Comparison of ENCODE assay signal across 8 mouse cellular contexts in genomic region chr4:150373111-150374109, GRCm38 (mm10).
A peak's percentile ranks its signal among the peaks of the same experiment; 100 is the strongest.
DNase-seq lines count a peak whose midpoint lies in the region; ATAC-seq and TF ChIP-seq lines count a peak whose summit lies in the region.

No protein-coding gene starts in this region.

- no peaks in the 10 kb centered on the region for H3K27me3 ChIP-seq in C2C12 (ENCODE audit: control insufficient read depth, insufficient read depth, insufficient read length)

- peaks cover 100% of the 10 kb centered on the region for H3K79me2 ChIP-seq in C2C12 (ENCODE audit: control insufficient read depth, insufficient read depth)

- no peaks in the 10 kb centered on the region for H3K36me3 ChIP-seq in C2C12 (ENCODE audit: control insufficient read depth, insufficient read depth)

- peaks cover 67% of the 10 kb centered on the region for H3K79me3 ChIP-seq in C2C12 (ENCODE audit: low read depth)

- no peak overlapping the region for H3K4me3 ChIP-seq in C2C12 (ENCODE audit: insufficient read depth, poor library complexity, severe bottlenecking)

- H3ac ChIP-seq in C2C12 (ENCODE audit: control insufficient read depth, insufficient read length, low read depth) = peak overlapping the region; percentile 14

- no peak for TF ChIP-seq CTCF in C2C12 (IDR thresholded peaks at IDR 0.05; ENCODE audit: control insufficient read depth, insufficient read depth, insufficient read length)

- ATAC-seq in megakaryocyte progenitor cell, adult 5-6 weeks (replicated peaks; ENCODE audit: poor library complexity) = peak; percentile 63

- peak; percentile 46 to 48 for DNase-seq in cerebellum, adult 18-20 months
- DNase-seq in cerebellum, adult 11 months = no peak
- peak; percentile 48 for DNase-seq in embryo, embryonic 11.5 days (ENCODE audit: low read depth, low spot score)
- DNase-seq in heart, adult 8-10 months (ENCODE audit: low spot score) = peak; percentile 42
- peak; percentile 34 for DNase-seq in kidney, postnatal 10 days
- DNase-seq in thymus, postnatal 14 days = peak; percentile 42

TF ChIP-seq in C2C12, 6 proteins besides CTCF, POLR2A, EP300 and RAD21:
- TF ChIP-seq CEBPB (IDR thresholded peaks at IDR 0.05; ENCODE audit: low read depth) (no peak), MAX (IDR thresholded peaks at IDR 0.05) (no peak), FOSL1 (IDR thresholded peaks at IDR 0.05; ENCODE audit: insufficient read depth, low read length, poor library complexity, severe bottlenecking) (no peak), USF1 (IDR thresholded peaks at IDR 0.05; ENCODE audit: low read depth) (no peak), MYOD1 (IDR thresholded peaks at IDR 0.05; ENCODE audit: control insufficient read depth, insufficient read length, low read depth) (no peak), MYOG (IDR thresholded peaks at IDR 0.05; ENCODE audit: control insufficient read depth, extremely low read depth, insufficient read length) (no peak)
